Mouse (Mus musculus) G1E (cell line): ENCODE measurements around the gene 1700020D05Rik. TPM values are rescaled to one million over a fixed set of nuclear protein-coding genes. Genes with fewer than 3 reads are reported as not detected.

ENCODE experiments used
- ATAC-seq: 2 replicates; pipeline ENCODE4 v1.8.0; 2016; ENCODE audit warnings: mild to moderate bottlenecking; ENCODE audit not compliant: insufficient number of reproducible peaks, poor library complexity, low FRiP score, severe bottlenecking; ENCODE audit errors: extremely low read depth
- DNase-seq: peaks from one replicate; pipeline ENCODE4 v3.0.0; 2012; ENCODE audit warnings: low spot score
- H3K27me3 ChIP-seq: 2 replicates; pipeline ENCODE4 v1.6.1; 2012; ENCODE audit warnings: mild to moderate bottlenecking, low read length, inconsistent platforms; ENCODE audit not compliant: insufficient read depth
- H3K36me3 ChIP-seq: replicated peaks from 2 replicates; pipeline ENCODE3; 2012; ENCODE audit warnings: mild to moderate bottlenecking, inconsistent platforms
- H3K4me1 ChIP-seq: 2 replicates; pipeline ENCODE4 v1.6.1; 2012; ENCODE audit warnings: low read depth, low read length, inconsistent platforms, mixed read lengths; ENCODE audit not compliant: insufficient read depth
- H3K4me3 ChIP-seq: 2 replicates; pipeline ENCODE4 v1.5.1; 2012; ENCODE audit warnings: low read depth, mild to moderate bottlenecking, inconsistent platforms, low read length, moderate library complexity, mixed read lengths
- H3K9me3 ChIP-seq: replicated peaks from 2 replicates; pipeline ENCODE4 v1.6.1; 2012; ENCODE audit warnings: inconsistent platforms
- CTCF ChIP-seq: IDR thresholded peaks from 2 replicates; pipeline ENCODE4 v1.5.1; 2012; ENCODE audit warnings: low read depth, low read length, inconsistent platforms, mixed read lengths
- GATA1 ChIP-seq: IDR thresholded peaks from 2 replicates; pipeline ENCODE4 v1.6.1; 2012; ENCODE audit warnings: borderline replicate concordance, low read length, inconsistent platforms, mixed read lengths
- GATA2 ChIP-seq: IDR thresholded peaks from 2 replicates; pipeline ENCODE4 v1.6.1; 2012; ENCODE audit warnings: low read depth, low read length, inconsistent platforms, borderline replicate concordance
- POLR2AphosphoS5 ChIP-seq: IDR thresholded peaks from 2 replicates; pipeline ENCODE4 v1.6.1; 2012; ENCODE audit warnings: low read depth, low read length, inconsistent platforms; ENCODE audit not compliant: insufficient replicate concordance
- TAL1 ChIP-seq: conservative IDR thresholded peaks from 2 replicates; pipeline ENCODE4 v1.6.1; 2012; ENCODE audit warnings: low read depth, low read length, inconsistent platforms, mixed read lengths
- polyA plus RNA-seq: library from polyadenylated mRNA; stranded (reverse); fragments of >175 nt; gene quantifications from 2 replicates; pipeline ENCODE4 v1.2.3, GENCODE M21; 2012
- total RNA-seq, 2 experiments: library from RNA; stranded (forward) in 1 of 2; stranded (reverse) in 1 of 2; fragments of 200-1000 nt in 1 of 2; fragments of >200 nt in 1 of 2; fragmentation: Nextera tagmentation in 1 of 2; gene quantifications; 2 replicates each; pipeline ENCODE4 v1.2.3; 2014 to 2017

Gene 1700020D05Rik
- total and polyA plus RNA-seq, 3 experiments, result 0.36 to 4.0 (median 2.1) TPM

DNA sequence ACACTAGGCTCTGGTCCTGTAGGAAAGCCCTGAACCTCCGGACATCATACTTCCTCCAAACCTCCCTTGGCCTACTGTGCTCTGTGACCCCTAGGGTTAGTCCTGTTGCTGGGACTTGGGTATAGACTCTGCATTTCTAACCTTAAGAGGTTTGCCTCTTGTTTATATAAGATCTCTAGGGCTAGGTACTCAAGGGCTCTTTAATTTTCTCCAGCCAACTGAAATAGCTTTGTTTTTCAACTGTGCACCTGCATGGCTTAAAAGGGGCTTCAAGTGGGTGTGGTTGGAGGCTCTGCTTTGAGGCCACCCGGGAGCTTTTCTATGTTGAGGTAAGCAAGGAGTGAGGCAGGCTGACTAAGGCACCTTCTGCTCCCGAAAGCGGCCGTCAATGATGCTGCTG, 19.1 kb downstream of the 1700020D05Rik start:
- no peak for ATAC-seq
- H3K4me3 ChIP-seq, result no peak overlapping the region
- DNase-seq, result no peak
- TF ChIP-seq POLR2AphosphoS5, result no peak
- no peak for TF ChIP-seq GATA2
- TF ChIP-seq CTCF, result no peak
- no peak for TF ChIP-seq GATA1
- no peak for TF ChIP-seq TAL1
- H3K4me1 ChIP-seq, result peaks cover 51% of the 10 kb centered on the region
- peaks cover 59% of the 10 kb centered on the region for H3K36me3 ChIP-seq
- no peaks in the 10 kb centered on the region for H3K9me3 ChIP-seq
- peaks cover 4% of the 10 kb centered on the region; the same call in 1 of the 2 replicates for H3K27me3 ChIP-seq

DNA sequence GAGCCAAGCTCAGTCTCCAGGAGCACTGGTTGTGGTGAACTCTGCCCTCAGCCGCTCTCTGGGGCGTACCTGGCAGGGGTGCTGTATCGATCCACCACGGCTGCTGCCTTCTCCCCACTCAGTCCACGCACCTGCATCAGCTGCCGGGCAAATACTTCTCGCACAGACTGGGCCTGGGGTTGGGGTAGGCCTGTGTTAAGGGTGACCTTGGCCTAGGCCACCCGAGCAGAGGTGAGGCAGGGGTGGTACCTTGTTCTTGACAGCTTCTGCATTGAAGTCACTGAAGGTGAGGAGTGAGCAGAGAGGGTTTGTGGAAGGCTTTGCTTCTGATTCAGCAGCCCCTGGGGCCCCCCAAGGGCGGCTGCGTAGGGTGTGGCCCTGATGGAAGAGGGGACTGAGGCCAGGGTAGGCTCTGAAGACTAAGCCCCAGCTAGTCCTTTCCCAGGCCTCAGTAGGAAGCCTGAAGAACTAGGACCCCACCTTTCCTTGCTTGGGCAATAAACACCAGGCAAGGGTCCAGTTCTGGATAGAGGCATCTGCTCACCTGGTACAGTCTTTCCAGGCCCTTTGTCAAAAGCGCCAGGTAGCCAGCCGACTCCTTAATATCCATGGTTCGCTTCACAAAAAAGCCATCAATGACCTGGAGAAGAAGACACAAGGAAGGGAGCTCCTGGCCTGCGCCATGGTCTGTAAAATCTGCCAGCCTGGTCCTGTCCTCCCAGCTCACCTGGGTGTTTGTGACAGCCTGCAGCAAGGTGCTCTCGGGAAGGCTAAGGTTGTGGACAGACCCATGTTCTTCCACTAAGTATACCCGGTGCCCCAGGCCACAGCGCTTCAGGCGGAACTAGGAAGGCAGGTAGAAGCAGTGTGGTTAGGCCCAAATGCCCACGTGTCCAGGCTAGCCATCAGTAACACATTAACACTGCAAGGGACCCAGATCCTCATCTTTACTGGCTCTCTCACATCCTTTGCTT, 19.9 kb downstream of the 1700020D05Rik start:
- peaks cover 59% of the 10 kb centered on the region for H3K36me3 ChIP-seq
- TF ChIP-seq CTCF, result no peak
- no peak for TF ChIP-seq TAL1
- no peak for TF ChIP-seq POLR2AphosphoS5
- TF ChIP-seq GATA2, result no peak
- TF ChIP-seq GATA1, result no peak

DNA sequence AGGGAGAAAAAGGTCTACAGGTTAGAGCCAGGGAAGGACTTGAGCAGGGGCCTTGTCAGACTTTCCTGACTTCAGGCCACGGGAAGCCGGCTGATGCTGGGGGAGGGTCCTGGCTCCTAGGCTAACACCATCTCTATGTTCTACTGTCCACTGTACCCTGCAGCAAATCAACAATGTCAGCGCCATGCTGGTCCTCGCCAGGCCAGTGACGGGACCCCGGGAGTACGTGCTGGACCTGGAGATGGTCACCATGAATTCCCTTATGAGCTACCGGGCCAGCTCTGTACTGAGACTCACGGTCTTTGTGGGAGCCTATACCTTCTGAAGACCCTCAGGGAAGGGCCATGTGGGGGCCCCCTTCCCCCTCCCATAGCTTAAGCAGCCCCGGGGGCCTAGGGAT, 22.2 kb downstream of the 1700020D05Rik start:
- H3K4me3 ChIP-seq, result no peak overlapping the region
- TF ChIP-seq CTCF (no peak), GATA2 (no peak), GATA1 (no peak), TAL1 (no peak)
- peaks cover 51% of the 10 kb centered on the region for H3K36me3 ChIP-seq
- ATAC-seq, result no peak
- peaks cover 24% of the 10 kb centered on the region for H3K27me3 ChIP-seq
- peaks cover 25% of the 10 kb centered on the region for H3K4me1 ChIP-seq
- no peaks in the 10 kb centered on the region for H3K9me3 ChIP-seq
- no peak for DNase-seq

More for the DNA sequence above, 19.9 kb downstream of the 1700020D05Rik start:
- DNase-seq (no peak), ATAC-seq (no peak)
- no peaks in the 10 kb centered on the region for H3K9me3 ChIP-seq
- H3K4me1 ChIP-seq, result peaks cover 43% of the 10 kb centered on the region
- H3K27me3 ChIP-seq, result peaks cover 9% of the 10 kb centered on the region
- no peak overlapping the region for H3K4me3 ChIP-seq

DNA sequence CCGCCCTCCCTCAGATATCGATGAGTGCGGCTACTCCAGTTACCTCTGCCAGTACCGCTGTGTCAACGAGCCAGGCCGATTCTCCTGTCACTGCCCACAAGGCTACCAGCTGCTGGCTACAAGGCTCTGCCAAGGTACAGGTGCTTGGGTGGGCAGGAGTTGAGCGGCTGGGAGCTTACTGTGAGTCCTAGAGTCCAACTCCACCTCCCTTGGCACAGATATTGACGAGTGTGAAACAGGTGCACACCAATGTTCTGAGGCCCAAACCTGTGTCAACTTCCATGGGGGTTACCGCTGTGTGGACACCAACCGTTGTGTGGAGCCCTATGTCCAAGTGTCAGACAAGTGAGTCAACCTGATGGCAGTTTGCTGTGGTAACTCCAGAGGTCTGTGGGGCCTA, 23.6 kb downstream of the 1700020D05Rik start:
- H3K36me3 ChIP-seq, result peaks cover 37% of the 10 kb centered on the region
- no peak for ATAC-seq

GRCm38 (mm10) chr19:5477668-5478300, 25.8 kb downstream of the 1700020D05Rik start:
- H3K9me3 ChIP-seq, result no peaks in the 10 kb centered on the region
- peaks cover 56% of the 10 kb centered on the region for H3K27me3 ChIP-seq
- H3K36me3 ChIP-seq, result peaks cover 15% of the 10 kb centered on the region
- ATAC-seq, result no peak
- no peak for TF ChIP-seq TAL1
- no peak for TF ChIP-seq GATA1
- no peak for TF ChIP-seq GATA2
- TF ChIP-seq POLR2AphosphoS5, result no peak
- no peak for TF ChIP-seq CTCF
- H3K4me1 ChIP-seq, result peaks cover 16% of the 10 kb centered on the region
- no peak overlapping the region for H3K4me3 ChIP-seq
- no peak for DNase-seq

More for the DNA sequence above, 23.6 kb downstream of the 1700020D05Rik start:
- H3K4me1 ChIP-seq, result peaks cover 17% of the 10 kb centered on the region
- no peak overlapping the region for H3K4me3 ChIP-seq
- DNase-seq, result no peak
- H3K9me3 ChIP-seq, result no peaks in the 10 kb centered on the region
- peaks cover 37% of the 10 kb centered on the region for H3K27me3 ChIP-seq
- TF ChIP-seq TAL1, result no peak
- TF ChIP-seq CTCF, result no peak
- no peak for TF ChIP-seq POLR2AphosphoS5
- TF ChIP-seq GATA1, result no peak

DNA sequence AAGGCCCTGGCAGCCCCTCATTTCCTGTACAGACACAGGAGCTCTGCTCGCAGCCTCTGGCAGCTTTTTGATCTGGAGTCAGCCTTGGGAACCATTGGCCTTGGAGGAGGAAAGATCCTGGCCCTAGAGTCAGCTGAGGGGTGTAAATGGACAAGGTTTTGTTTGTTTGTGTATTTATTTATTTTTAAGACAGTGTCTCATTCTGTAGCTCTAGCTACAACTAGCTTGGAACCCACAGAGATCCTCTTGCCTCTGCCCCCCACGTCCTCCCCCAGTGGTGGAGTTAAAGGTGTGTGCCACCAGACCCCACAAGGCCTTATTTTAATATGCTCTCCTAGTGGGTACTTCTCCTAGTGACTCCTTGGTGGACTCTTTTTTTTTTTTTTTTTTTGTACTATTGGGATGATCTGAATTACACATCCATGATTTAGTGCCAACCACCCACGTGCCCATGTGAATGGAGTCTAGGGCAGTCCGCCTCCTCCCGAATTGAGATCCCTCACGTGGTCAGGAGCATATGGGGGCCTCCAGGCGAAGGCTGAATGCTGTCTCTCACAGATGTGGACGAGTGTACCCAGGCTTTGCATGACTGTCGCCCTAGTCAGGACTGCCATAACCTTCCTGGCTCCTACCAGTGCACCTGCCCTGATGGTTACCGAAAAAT, 26.5 kb downstream of the 1700020D05Rik start:
- ATAC-seq (no peak), DNase-seq (no peak)
- H3K9me3 ChIP-seq, result no peaks in the 10 kb centered on the region
- peaks cover 9% of the 10 kb centered on the region for H3K36me3 ChIP-seq
- peaks cover 16% of the 10 kb centered on the region for H3K4me1 ChIP-seq
- no peak overlapping the region for H3K4me3 ChIP-seq
- peaks cover 56% of the 10 kb centered on the region for H3K27me3 ChIP-seq
- TF ChIP-seq GATA2, result no peak
- no peak for TF ChIP-seq CTCF
- TF ChIP-seq TAL1, result no peak
- TF ChIP-seq GATA1, result no peak
- no peak for TF ChIP-seq POLR2AphosphoS5
